Comparison of ENCODE assay signal across 8 mouse cellular contexts in genomic region chrX:94541206-94541605, GRCm38 (mm10). TPM values are rescaled to one million over a fixed set of nuclear protein-coding genes. Genes with fewer than 3 reads are reported as not detected.
DNase-seq lines count a peak whose midpoint lies in the region; ATAC-seq and TF ChIP-seq lines count a peak whose summit lies in the region.

No protein-coding gene starts in this region.

- 24% methylated on average over 25 of the region's 25 CpGs for WGBS in embryonic facial prominence, embryonic 15.5 days
- 23% methylated on average over 25 of the region's 25 CpGs for WGBS in midbrain, embryonic 10.5 days

- ATAC-seq in embryonic facial prominence, embryonic 15.5 days (ENCODE audit: insufficient number of reproducible peaks, low FRiP score, low TSS enrichment, low read depth), result no peak

- H3K9me3 ChIP-seq in embryonic facial prominence, embryonic 15.5 days (replicated peaks), result no peaks in the 10 kb centered on the region
- H3K9me3 ChIP-seq in midbrain, embryonic 10.5 days (replicated peaks), result no peaks in the 10 kb centered on the region

- H3K27me3 ChIP-seq in embryonic facial prominence, embryonic 15.5 days, result peaks cover 5% of the 10 kb centered on the region; the same call in 1 of the 2 replicates
- peaks cover 60% of the 10 kb centered on the region for H3K27me3 ChIP-seq in midbrain, embryonic 10.5 days (ENCODE audit: low read depth, poor library complexity, severe bottlenecking)

- peak overlapping the region; percentile 93 for H3K27ac ChIP-seq in layer of hippocampus, adult 2 months
- peak overlapping the region; percentile 90 for H3K27ac ChIP-seq in embryonic facial prominence, embryonic 15.5 days (replicated peaks)
- H3K27ac ChIP-seq in midbrain, embryonic 10.5 days (replicated peaks), result peak overlapping the region; percentile 92

- H3K4me3 ChIP-seq in layer of hippocampus, adult 2 months, result peak overlapping the region; percentile 78
- H3K4me3 ChIP-seq in embryonic facial prominence, embryonic 15.5 days (replicated peaks), result peak overlapping the region; percentile 58
- peak overlapping the region; percentile 69 for H3K4me3 ChIP-seq in midbrain, embryonic 10.5 days

- no peak for TF ChIP-seq CTCF in layer of hippocampus, adult 2 months (conservative IDR thresholded peaks at IDR 0.05)

- no peak for DNase-seq in layer of hippocampus, adult 2 months (ENCODE audit: low spot score in 2 of 2)
- no peak for DNase-seq in layer of hippocampus, postnatal 25 days (ENCODE audit: extremely low spot score in 1 of 2, low spot score in 1 of 2)
- peak; percentile 27 for DNase-seq in ZHBTc4 (ENCODE audit: low read depth, low spot score)
- DNase-seq in induced T-regulatory cell, adult 2 months (ENCODE audit: low read depth), result peak; percentile 18
- no peak for DNase-seq in midbrain, embryonic 10.5 days (ENCODE audit: low spot score)
- no peak for DNase-seq in frontal cortex, adult 2 months (ENCODE audit: extremely low spot score in 1 of 2, low spot score in 1 of 2)
- no peak for DNase-seq in thymus, postnatal 0 days (ENCODE audit: low spot score)

- H3K9ac ChIP-seq in embryonic facial prominence, embryonic 15.5 days, result peak overlapping the region; percentile 60

- H3K36me3 ChIP-seq in embryonic facial prominence, embryonic 15.5 days, result peaks cover 29% of the 10 kb centered on the region
- H3K36me3 ChIP-seq in midbrain, embryonic 10.5 days, result peaks cover 41% of the 10 kb centered on the region

- peak overlapping the region; percentile 45 for H3K4me2 ChIP-seq in embryonic facial prominence, embryonic 15.5 days (replicated peaks)

- peaks cover 7% of the 10 kb centered on the region for H3K4me1 ChIP-seq in embryonic facial prominence, embryonic 15.5 days
- peaks cover 30% of the 10 kb centered on the region for H3K4me1 ChIP-seq in midbrain, embryonic 10.5 days

RNA-seq across cellular contexts. Expression of gene Maged1, which starts 0.7 kb away (rescaled TPM):
- total RNA-seq in layer of hippocampus, adult 2 months (2021), result 100 to 1,000 TPM; 531 to 547 TPM
- 100 to 1,000 TPM; 485 to 545 TPM for total RNA-seq in layer of hippocampus, postnatal 25 days (2021)
- polyA plus RNA-seq in embryonic facial prominence, embryonic 15.5 days (2015; fragmentation: Nextera tagmentation; extraction: Ambion mirVana), result 656 and 670 TPM in 2 replicates
- polyA plus RNA-seq in midbrain, embryonic 10.5 days (2016; fragmentation: Nextera tagmentation; extraction: Ambion mirVana), result 567 and 665 TPM in 2 replicates
- polyA plus RNA-seq in frontal cortex, adult 2 months (2012; rRNA removed), result 458 and 507 TPM in 2 replicates
- polyA plus RNA-seq in thymus, postnatal 0 days (2015; fragmentation: Nextera tagmentation; extraction: Ambion mirVana), result 86.6 and 99.0 TPM in 2 replicates

Comparison
In these comparisons a context has a peak if more than half of its experiments do, and no peak if none do; other contexts are left out.
1. DNase-seq: peak in ZHBTc4 (single experiment) and induced T-regulatory cell, adult 2 months (single experiment); none in layer of hippocampus, adult 2 months (0 of 2), layer of hippocampus, postnatal 25 days (0 of 2), midbrain, embryonic 10.5 days (single experiment), frontal cortex, adult 2 months (0 of 2) and thymus, postnatal 0 days (single experiment).
2. Peak in every context shown above with its lines, with median percentiles within 50 percentile points of each other: H3K27ac ChIP-seq and H3K4me3 ChIP-seq.